Mouse (Mus musculus): ENCODE results near the gene Stat3. TPM values are rescaled to one million over a fixed set of nuclear protein-coding genes. Genes with fewer than 3 reads are reported as not detected.

The Stat3 gene
- polyA plus RNA-seq, 1 experiment = 47.5 TPM

DNA sequence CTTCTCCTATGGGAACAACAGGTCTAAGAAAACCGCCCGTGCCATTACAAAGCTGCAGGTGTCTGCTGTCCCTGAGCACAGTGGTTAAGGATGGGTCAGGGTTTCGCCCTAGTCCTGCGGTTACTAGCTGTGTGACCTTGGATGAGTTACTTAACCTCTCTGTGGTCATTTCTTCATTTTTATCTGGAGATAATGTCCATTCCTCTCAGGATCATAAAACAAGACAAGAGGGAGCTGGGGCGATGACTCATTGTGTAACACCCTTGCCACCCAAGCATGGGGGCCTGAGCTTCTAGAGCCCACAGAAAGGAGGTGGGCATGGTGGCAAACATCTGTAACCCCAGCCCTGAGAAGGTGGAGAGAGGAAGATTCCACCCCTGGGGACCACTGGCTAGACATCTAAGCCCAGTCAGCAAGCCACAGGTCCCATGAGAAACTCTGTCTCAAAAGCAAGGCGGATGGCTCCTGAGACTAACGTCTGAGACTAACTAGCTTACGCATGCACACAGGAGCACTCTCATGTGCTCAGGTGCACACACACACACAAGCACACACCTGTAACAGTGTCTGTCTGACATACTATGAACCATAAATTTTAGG lies 96.2 kb downstream of the Stat3 start:
- TF ChIP-seq CTCF (IDR thresholded peaks at IDR 0.05; ENCODE audit: borderline replicate concordance, insufficient read depth, low read depth, low read length) (no peak), POLR2A (IDR thresholded peaks at IDR 0.05; ENCODE audit: borderline replicate concordance, insufficient read depth, low read length) (no peak)
- DNase-seq = no peak
- 94% methylated on average over 8 of the region's 8 CpGs for WGBS
- Histone ChIP-seq H3K4me3 (replicated peaks; ENCODE audit: insufficient read depth, low read depth, low read length) (no peak overlapping the region), H3K27me3 (ENCODE audit: control insufficient read depth, insufficient read depth, low read length) (no peaks in the 10 kb centered on the region), H3K4me1 (ENCODE audit: control insufficient read depth, insufficient read depth, low read length) (peaks cover 6% of the 10 kb centered on the region; the same call in 1 of the 2 replicates), H3K27ac (ENCODE audit: insufficient read depth, low read length) (no peak overlapping the region)

DNA sequence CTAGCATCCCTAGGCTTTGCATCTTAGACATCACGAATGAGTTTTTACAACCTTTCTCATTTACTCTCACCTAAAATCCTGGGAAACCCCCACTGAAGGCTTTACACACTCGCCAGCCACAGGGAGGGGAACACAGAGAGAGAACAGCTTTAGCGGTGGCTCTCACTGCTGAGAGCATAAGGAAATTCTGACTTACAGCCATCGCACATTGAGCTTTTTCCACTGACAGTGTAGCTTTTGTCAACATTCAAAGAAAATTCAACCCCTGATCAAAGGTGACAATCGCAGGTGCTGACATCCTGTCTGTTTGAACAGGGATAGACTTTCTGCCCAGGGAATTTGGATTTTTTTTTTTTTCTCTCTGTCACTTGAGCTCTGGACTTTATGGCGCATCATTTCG lies 97.3 kb downstream of the Stat3 start:
- DNase-seq = no peak
- WGBS = 77% methylated on average over 7 of the region's 7 CpGs
- TF ChIP-seq POLR2A (IDR thresholded peaks at IDR 0.05; ENCODE audit: borderline replicate concordance, insufficient read depth, low read length) (no peak), CTCF (IDR thresholded peaks at IDR 0.05; ENCODE audit: borderline replicate concordance, insufficient read depth, low read depth, low read length) (no peak)
- Histone ChIP-seq H3K4me3 (replicated peaks; ENCODE audit: insufficient read depth, low read depth, low read length) (no peak overlapping the region), H3K27me3 (ENCODE audit: control insufficient read depth, insufficient read depth, low read length) (no peaks in the 10 kb centered on the region), H3K27ac (ENCODE audit: insufficient read depth, low read length) (no peak overlapping the region), H3K4me1 (ENCODE audit: control insufficient read depth, insufficient read depth, low read length) (peaks cover 6% of the 10 kb centered on the region; the same call in 1 of the 2 replicates)

DNA sequence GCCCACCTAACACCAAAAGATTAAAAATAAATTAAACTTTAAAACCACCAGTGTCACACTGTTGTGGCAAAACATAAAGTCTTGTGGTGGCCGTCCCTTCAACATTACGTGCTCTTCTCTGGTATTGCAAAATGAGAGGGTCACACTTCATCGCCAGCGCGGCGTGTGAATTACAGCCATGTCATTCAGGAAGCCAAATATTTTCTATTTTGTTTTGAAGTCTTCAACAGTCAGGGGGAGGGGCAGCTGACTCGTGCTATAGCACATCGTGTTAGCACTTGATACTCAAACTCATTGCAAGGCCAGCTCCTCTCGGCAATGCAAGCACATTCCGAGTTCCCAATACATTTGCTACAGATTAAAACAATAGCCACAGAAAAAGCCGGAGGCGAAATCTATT lies 98.5 kb downstream of the Stat3 start:
- no peak overlapping the region for H3K27ac ChIP-seq (ENCODE audit: insufficient read depth, low read length)
- no peaks in the 10 kb centered on the region for H3K27me3 ChIP-seq (ENCODE audit: control insufficient read depth, insufficient read depth, low read length)
- no peak for TF ChIP-seq POLR2A (IDR thresholded peaks at IDR 0.05; ENCODE audit: borderline replicate concordance, insufficient read depth, low read length)
- no peak for TF ChIP-seq CTCF (IDR thresholded peaks at IDR 0.05; ENCODE audit: borderline replicate concordance, insufficient read depth, low read depth, low read length)
- 76% methylated on average over 12 of the region's 12 CpGs for WGBS
- H3K4me1 ChIP-seq (ENCODE audit: control insufficient read depth, insufficient read depth, low read length) = peaks cover 5% of the 10 kb centered on the region; the same call in 1 of the 2 replicates
- H3K4me3 ChIP-seq (replicated peaks; ENCODE audit: insufficient read depth, low read depth, low read length) = no peak overlapping the region
- DNase-seq = no peak

DNA sequence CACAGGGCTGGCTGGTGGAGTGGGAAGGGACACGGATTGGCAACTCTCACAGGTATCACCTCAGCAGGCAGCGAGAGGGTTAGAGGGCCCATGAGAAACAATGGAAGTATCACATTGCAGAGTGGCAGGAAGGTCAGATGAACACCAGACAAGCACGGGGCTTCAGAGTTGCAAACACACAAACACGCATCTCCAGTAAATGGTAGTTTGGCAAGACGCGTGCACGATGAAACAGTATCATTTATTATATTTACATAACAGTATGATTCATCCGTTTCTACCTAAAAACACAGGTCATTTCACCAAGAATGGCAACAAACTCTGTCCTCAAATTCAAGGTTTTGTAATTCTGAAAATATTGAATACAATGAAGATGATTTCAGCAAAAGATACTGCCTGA lies 99.8 kb downstream of the Stat3 start:
- peaks cover 3% of the 10 kb centered on the region; the same call in 1 of the 2 replicates for H3K4me1 ChIP-seq (ENCODE audit: control insufficient read depth, insufficient read depth, low read length)
- 66% methylated on average over 8 of the region's 8 CpGs for WGBS
- DNase-seq = no peak
- no peaks in the 10 kb centered on the region for H3K27me3 ChIP-seq (ENCODE audit: control insufficient read depth, insufficient read depth, low read length)
- TF ChIP-seq CTCF (IDR thresholded peaks at IDR 0.05; ENCODE audit: borderline replicate concordance, insufficient read depth, low read depth, low read length) = no peak
- TF ChIP-seq POLR2A (IDR thresholded peaks at IDR 0.05; ENCODE audit: borderline replicate concordance, insufficient read depth, low read length) = no peak
- no peak overlapping the region for H3K27ac ChIP-seq (ENCODE audit: insufficient read depth, low read length)
- no peak overlapping the region for H3K4me3 ChIP-seq (replicated peaks; ENCODE audit: insufficient read depth, low read depth, low read length)

DNA sequence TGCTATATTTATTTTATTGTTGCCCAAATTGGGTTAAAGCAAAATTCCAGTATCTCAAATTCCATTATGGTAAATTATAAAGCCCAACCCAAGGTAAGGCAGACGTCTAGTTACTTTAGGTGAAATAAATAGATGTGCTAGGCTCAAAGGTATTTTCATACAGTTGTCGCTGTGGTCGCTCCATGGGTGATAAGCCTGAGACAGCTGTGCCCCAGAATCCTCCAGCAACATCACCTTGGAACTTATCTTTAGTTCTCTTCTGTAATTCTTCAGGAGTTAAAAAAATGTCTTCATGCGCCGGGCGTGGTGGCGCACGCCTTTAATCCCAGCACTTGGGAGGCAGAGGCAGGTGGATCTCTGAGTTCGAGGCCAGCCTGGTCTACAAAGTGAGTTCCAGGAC lies 100.4 kb downstream of the Stat3 start:
- Histone ChIP-seq H3K4me1 (ENCODE audit: control insufficient read depth, insufficient read depth, low read length) (peaks cover 3% of the 10 kb centered on the region; the same call in 1 of the 2 replicates), H3K4me3 (replicated peaks; ENCODE audit: insufficient read depth, low read depth, low read length) (no peak overlapping the region), H3K27me3 (ENCODE audit: control insufficient read depth, insufficient read depth, low read length) (no peaks in the 10 kb centered on the region), H3K27ac (ENCODE audit: insufficient read depth, low read length) (no peak overlapping the region)
- WGBS = 97% methylated on average over 9 of the region's 9 CpGs
- TF ChIP-seq POLR2A (IDR thresholded peaks at IDR 0.05; ENCODE audit: borderline replicate concordance, insufficient read depth, low read length) = no peak
- no peak for TF ChIP-seq CTCF (IDR thresholded peaks at IDR 0.05; ENCODE audit: borderline replicate concordance, insufficient read depth, low read depth, low read length)
- no peak for DNase-seq

DNA sequence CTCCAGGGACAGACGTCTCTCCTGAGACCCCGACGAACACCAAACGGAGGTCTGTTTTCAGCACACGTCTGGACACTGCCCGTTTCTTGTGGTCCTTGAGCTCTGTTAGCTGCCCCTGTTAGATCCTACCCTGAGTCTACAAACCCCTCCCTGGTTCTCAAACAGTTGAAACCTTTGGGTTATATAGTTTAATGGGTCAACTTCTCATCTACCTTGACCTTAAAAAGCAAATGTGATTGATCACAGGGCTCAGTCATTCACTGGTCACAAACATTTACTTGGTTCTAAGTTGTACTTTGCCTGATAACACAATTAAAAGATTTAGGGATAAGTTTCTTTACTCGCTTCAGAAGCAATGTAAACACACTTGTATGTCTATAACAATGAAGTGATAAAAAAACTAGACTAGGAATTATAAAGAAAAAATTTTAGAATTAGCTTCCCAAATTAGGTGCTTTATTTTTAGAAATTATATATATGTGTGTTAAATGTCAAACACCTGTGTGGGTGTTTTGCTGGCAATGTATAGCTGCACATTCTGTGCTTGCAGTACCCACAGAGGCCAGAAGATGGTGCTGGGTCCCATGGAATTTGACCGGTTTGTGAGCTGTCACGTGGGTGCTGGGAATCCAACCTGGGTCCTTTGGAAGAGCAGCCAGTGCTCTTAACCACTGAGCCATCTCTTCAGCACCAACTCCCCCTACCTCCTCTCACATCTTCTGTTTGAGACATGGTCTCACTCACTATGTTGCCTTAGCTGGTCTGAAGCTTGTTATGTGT lies 102.2 kb downstream of the Stat3 start:
- Histone ChIP-seq H3K27me3 (ENCODE audit: control insufficient read depth, insufficient read depth, low read length) (no peaks in the 10 kb centered on the region), H3K27ac (ENCODE audit: insufficient read depth, low read length) (no peak overlapping the region), H3K4me3 (replicated peaks; ENCODE audit: insufficient read depth, low read depth, low read length) (no peak overlapping the region), H3K4me1 (ENCODE audit: control insufficient read depth, insufficient read depth, low read length) (peaks cover 3% of the 10 kb centered on the region; the same call in 1 of the 2 replicates)
- TF ChIP-seq POLR2A (IDR thresholded peaks at IDR 0.05; ENCODE audit: borderline replicate concordance, insufficient read depth, low read length) = no peak
- peak; percentile 37; the same call in 1 of the 2 replicates for TF ChIP-seq CTCF (IDR thresholded peaks at IDR 0.05; ENCODE audit: borderline replicate concordance, insufficient read depth, low read depth, low read length)
- 85% methylated on average over 9 of the region's 9 CpGs for WGBS
- no peak for DNase-seq

Other genes with a start within 250 kb of the Stat3 start
- gene Zfp385c, start 247.1 kb downstream of the Stat3 start, polyA plus RNA-seq (2012; rRNA removed) = 56.5 and 75.2 TPM in 2 replicates
- gene Dhx58, start 235.3 kb downstream of the Stat3 start, polyA plus RNA-seq (2012; rRNA removed) = 3.6 and 5.1 TPM in 2 replicates
- gene Kat2a, start 227.1 kb downstream of the Stat3 start, polyA plus RNA-seq (2012; rRNA removed) = 55.2 and 56.4 TPM in 2 replicates
- not detected in 2 replicates for gene Hspb9, start 225.7 kb downstream of the Stat3 start, polyA plus RNA-seq (2012; rRNA removed)
- 186 and 187 TPM in 2 replicates for gene Rab5c, start 201.3 kb downstream of the Stat3 start, polyA plus RNA-seq (2012; rRNA removed)
- gene Kcnh4, start 179.6 kb downstream of the Stat3 start, polyA plus RNA-seq (2012; rRNA removed) = 0.38 and 0.49 TPM in 2 replicates
- gene Hcrt, start 176.6 kb downstream of the Stat3 start, polyA plus RNA-seq (2012; rRNA removed) = 0.22 TPM in 1 of 2 replicates, not detected in the other
- gene Ghdc, start 168.6 kb downstream of the Stat3 start, polyA plus RNA-seq (2012; rRNA removed) = 8.9 and 11.6 TPM in 2 replicates
- 33.6 and 37.5 TPM in 2 replicates for gene Stat5b, start 88.8 kb downstream of the Stat3 start, polyA plus RNA-seq (2012; rRNA removed)
- gene Stat5a, start 80.2 kb downstream of the Stat3 start, polyA plus RNA-seq (2012; rRNA removed) = 3.0 and 4.0 TPM in 2 replicates
- gene Cavin1, start 31.3 kb upstream of the Stat3 start, polyA plus RNA-seq (2012; rRNA removed) = 14.9 and 15.6 TPM in 2 replicates
- gene Atp6v0a1, start 69.9 kb upstream of the Stat3 start, polyA plus RNA-seq (2012; rRNA removed) = 294 and 298 TPM in 2 replicates
- 12.7 and 15.8 TPM in 2 replicates for gene Naglu, start 130.5 kb upstream of the Stat3 start, polyA plus RNA-seq (2012; rRNA removed)
- 0.84 and 0.93 TPM in 2 replicates for gene Hsd17b1, start 138.9 kb upstream of the Stat3 start, polyA plus RNA-seq (2012; rRNA removed)
- 34.1 and 36.7 TPM in 2 replicates for gene Coasy, start 143.0 kb upstream of the Stat3 start, polyA plus RNA-seq (2012; rRNA removed)
- 54.9 and 55.8 TPM in 2 replicates for gene Mlx, start 147.7 kb upstream of the Stat3 start, polyA plus RNA-seq (2012; rRNA removed)
- gene Psmc3ip, start 155.9 kb upstream of the Stat3 start, polyA plus RNA-seq (2012; rRNA removed) = 4.7 and 5.3 TPM in 2 replicates
- gene Retreg3, start 180.4 kb upstream of the Stat3 start, polyA plus RNA-seq (2012; rRNA removed) = 87.3 and 90.1 TPM in 2 replicates
- gene Tubg1, start 180.4 kb upstream of the Stat3 start, polyA plus RNA-seq (2012; rRNA removed) = 39.1 and 39.3 TPM in 2 replicates
- 44.3 and 47.8 TPM in 2 replicates for gene Tubg2, start 216.4 kb upstream of the Stat3 start, polyA plus RNA-seq (2012; rRNA removed)
- 151 and 169 TPM in 2 replicates for gene Cntnap1, start 231.0 kb upstream of the Stat3 start, polyA plus RNA-seq (2012; rRNA removed)
- 67.6 and 71.0 TPM in 2 replicates for gene Plekhh3, start 231.8 kb upstream of the Stat3 start, polyA plus RNA-seq (2012; rRNA removed)
- 0.82 and 1.0 TPM in 2 replicates for gene Ccr10, start 235.9 kb upstream of the Stat3 start, polyA plus RNA-seq (2012; rRNA removed)

Measured in cerebellum, adult 2 months (tissue).